Mouse (Mus musculus): ENCODE data around the gene 1110017D15Rik. TPM values are rescaled to one million over a fixed set of nuclear protein-coding genes. Genes with fewer than 3 reads are reported as not detected.

The 1110017D15Rik gene
- polyA plus RNA-seq, 1 experiment from 2014 or later = 6.1 TPM

DNA sequence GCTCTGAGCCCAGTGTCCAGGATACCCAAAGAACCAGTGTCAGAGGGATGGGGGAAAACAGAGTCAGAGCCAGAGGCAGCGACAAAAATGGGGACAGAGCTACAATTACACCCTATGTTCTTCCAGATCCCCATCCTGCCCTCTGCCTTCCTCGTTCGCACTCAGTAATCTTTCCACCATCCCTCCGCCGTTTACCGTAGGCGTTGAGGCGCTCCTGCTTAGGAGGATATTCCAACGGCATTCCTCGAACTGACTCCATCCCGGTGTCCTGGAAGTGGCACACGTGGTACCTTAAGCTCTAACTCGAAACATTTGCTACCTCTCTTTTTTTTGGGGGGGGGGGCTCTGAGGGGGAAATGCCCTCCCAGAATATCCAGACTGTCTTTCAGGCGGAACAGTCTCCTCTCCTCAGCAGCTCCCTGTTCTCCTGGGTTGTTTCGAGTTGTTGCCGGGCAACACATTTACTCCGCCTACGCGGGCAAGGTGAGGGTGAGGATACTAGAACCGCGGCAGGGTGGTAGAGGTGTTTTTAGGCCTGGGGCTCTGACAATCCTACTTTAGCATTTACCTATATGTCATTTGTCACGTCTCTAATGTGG lies 9.7 kb downstream of the 1110017D15Rik start:
- Histone ChIP-seq H3K27me3 (replicated peaks; ENCODE audit: low read depth, poor library complexity, severe bottlenecking) (peaks cover 70% of the 10 kb centered on the region), H3K4me3 (peak overlapping the region; percentile 62), H3K27ac (replicated peaks) (peak overlapping the region; percentile 89), H3K9me3 (peaks cover 3% of the 10 kb centered on the region; the same call in 1 of the 2 replicates), H3K36me3 (replicated peaks) (no peaks in the 10 kb centered on the region), H3K4me1 (peaks cover 48% of the 10 kb centered on the region)
- peak; percentile 65 for DNase-seq (ENCODE audit: low spot score)
- WGBS = 1% methylated on average over 22 of the region's 22 CpGs

DNA sequence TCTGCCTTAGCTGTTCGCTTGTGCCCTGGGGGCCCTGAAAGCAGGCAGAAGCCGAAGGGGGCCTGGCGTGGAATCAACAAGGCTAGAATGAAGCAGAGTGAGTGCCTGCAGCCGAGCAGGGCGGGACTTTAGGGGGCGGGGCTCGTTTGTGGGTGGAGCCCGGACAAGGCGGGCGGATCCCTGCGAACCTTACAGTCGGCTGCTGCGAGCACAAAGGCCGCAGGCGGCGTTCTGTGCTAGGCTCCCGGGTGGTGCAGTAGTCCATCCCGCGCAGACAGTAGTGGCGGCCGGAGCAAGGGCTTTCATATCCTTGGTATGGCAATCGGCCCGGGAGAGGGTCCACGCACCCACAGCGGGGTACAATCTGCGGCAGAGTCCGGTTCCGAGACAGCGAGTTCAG lies 10.2 kb downstream of the 1110017D15Rik start:
- peaks cover 3% of the 10 kb centered on the region; the same call in 1 of the 2 replicates for H3K9me3 ChIP-seq
- peak overlapping the region; percentile 89 for H3K27ac ChIP-seq (replicated peaks)
- DNase-seq (ENCODE audit: low spot score) = peak; percentile 93
- under 1% methylated on average over 29 of the region's 29 CpGs for WGBS
- H3K27me3 ChIP-seq (replicated peaks; ENCODE audit: low read depth, poor library complexity, severe bottlenecking) = peaks cover 71% of the 10 kb centered on the region
- H3K4me1 ChIP-seq = peaks cover 49% of the 10 kb centered on the region
- H3K4me3 ChIP-seq = peak overlapping the region; percentile 62
- no peaks in the 10 kb centered on the region for H3K36me3 ChIP-seq (replicated peaks)

DNA sequence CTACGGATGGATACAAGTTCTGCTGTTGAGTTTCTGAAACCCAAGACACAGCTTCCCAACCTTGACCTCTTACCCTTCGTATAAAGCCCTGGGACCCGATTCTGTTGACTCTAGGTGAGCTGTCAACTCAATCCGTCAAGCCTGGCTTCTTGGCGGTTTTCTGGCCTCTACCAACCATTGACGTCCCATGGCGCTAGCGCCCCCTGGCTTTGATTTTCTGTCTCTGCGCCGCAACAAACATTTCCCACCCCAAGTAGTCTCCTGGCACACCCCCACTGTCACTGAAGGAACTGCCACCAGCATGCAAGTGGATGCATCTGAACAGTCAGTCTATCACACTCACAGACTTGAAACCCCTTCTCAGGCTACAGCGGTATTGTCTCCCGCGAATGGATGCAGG lies 11.0 kb downstream of the 1110017D15Rik start:
- Histone ChIP-seq H3K36me3 (replicated peaks) (no peaks in the 10 kb centered on the region), H3K27me3 (replicated peaks; ENCODE audit: low read depth, poor library complexity, severe bottlenecking) (peaks cover 71% of the 10 kb centered on the region), H3K4me1 (peaks cover 51% of the 10 kb centered on the region), H3K27ac (replicated peaks) (peak overlapping the region; percentile 89), H3K9me3 (peaks cover 3% of the 10 kb centered on the region; the same call in 1 of the 2 replicates), H3K4me3 (peak overlapping the region; percentile 62)
- peak; percentile 62 for DNase-seq (ENCODE audit: low spot score)
- whole genome bisulfite sequencing = 8% methylated on average over 13 of the region's 13 CpGs

DNA sequence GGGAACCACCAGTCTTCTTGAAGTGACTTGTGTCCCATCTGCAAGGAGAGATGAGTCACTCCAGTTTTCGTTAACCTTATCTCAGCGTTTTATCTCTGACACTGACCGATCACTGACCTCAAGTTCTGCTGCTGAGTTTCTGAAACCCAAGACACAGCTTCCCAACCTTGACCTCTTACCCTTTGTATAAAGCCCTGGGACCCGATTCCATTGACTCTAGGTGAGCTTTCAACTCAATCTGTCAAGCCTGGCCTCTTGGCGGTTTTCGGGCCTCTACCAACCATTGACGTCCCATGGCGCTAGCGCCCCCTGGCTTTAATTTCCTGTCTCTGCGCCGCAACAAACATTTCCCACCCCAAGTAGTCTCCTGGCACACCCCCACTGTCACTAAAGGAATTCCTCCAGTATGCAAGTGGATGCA lies 12.0 kb downstream of the 1110017D15Rik start:
- DNase-seq (ENCODE audit: low spot score) = no peak
- Histone ChIP-seq H3K36me3 (replicated peaks) (no peaks in the 10 kb centered on the region), H3K27me3 (replicated peaks; ENCODE audit: low read depth, poor library complexity, severe bottlenecking) (peaks cover 75% of the 10 kb centered on the region), H3K4me3 (no peak overlapping the region), H3K27ac (replicated peaks) (no peak overlapping the region), H3K9me3 (peaks cover 3% of the 10 kb centered on the region; the same call in 1 of the 2 replicates), H3K4me1 (peaks cover 51% of the 10 kb centered on the region)
- 49% methylated on average over 11 of the region's 11 CpGs for WGBS

DNA sequence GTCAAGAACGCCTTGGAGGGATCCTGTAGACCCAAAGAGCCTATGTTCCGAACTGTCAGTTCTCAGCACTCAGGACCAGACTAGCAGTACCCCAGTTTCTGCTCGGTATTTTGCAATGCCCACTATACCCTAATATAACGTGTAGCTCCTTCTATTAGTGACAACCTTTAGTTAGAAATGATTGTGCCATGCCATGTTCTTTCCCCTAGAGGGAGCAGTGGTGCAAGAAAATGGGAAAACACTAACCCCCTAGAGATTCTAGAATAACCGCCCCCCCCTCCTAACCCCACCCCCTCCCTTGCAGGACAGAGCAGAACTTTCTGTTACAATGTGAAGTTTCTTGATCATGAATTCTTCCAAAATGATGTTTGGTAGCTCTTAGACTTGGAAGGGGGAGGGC lies 12.8 kb downstream of the 1110017D15Rik start:
- Histone ChIP-seq H3K4me1 (peaks cover 52% of the 10 kb centered on the region), H3K4me3 (no peak overlapping the region), H3K27ac (replicated peaks) (no peak overlapping the region), H3K27me3 (replicated peaks; ENCODE audit: low read depth, poor library complexity, severe bottlenecking) (peaks cover 75% of the 10 kb centered on the region), H3K9me3 (peaks cover 3% of the 10 kb centered on the region; the same call in 1 of the 2 replicates), H3K36me3 (replicated peaks) (no peaks in the 10 kb centered on the region)
- no peak for DNase-seq (ENCODE audit: low spot score)
- WGBS = 75% methylated on average over 5 of the region's 5 CpGs

DNA sequence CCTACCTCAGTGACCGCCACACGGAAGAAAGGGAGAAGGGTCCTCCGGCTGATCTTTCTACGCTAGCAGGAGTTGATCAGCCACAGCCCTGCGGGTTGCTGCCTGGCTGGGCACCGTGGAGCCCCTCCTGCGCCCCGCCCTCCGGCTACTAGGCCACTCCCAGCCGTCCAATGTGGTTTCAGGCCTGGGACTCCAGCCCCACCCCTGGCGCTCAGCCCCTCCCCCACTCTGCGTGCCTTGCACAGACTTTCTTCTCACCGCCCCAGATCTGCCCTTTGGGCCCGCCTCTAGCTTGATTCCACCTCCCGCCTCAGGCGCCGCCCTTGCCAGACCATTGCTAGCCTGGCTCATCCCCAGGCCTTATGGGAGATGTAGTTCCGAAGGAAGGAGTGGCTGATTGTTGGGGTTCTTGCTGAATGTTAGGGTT lies 14.1 kb downstream of the 1110017D15Rik start, which contains the start of gene AI464131:
Gene AI464131 (minus strand): TSS at position 91 of the 427 bp plus-strand sequence.
- WGBS = under 1% methylated on average over 18 of the region's 18 CpGs
- Histone ChIP-seq H3K27ac (replicated peaks) (peak within 1 kb of the TSS; percentile 57), H3K36me3 (replicated peaks) (no peaks in the 10 kb centered on the region), H3K4me1 (peaks cover 57% of the 10 kb centered on the region), H3K4me3 (peak within 1 kb of the TSS; percentile 59), H3K27me3 (replicated peaks; ENCODE audit: low read depth, poor library complexity, severe bottlenecking) (peaks cover 75% of the 10 kb centered on the region), H3K9me3 (peaks cover 3% of the 10 kb centered on the region; the same call in 1 of the 2 replicates)
- DNase-seq (ENCODE audit: low spot score) = peak; percentile 99

DNA sequence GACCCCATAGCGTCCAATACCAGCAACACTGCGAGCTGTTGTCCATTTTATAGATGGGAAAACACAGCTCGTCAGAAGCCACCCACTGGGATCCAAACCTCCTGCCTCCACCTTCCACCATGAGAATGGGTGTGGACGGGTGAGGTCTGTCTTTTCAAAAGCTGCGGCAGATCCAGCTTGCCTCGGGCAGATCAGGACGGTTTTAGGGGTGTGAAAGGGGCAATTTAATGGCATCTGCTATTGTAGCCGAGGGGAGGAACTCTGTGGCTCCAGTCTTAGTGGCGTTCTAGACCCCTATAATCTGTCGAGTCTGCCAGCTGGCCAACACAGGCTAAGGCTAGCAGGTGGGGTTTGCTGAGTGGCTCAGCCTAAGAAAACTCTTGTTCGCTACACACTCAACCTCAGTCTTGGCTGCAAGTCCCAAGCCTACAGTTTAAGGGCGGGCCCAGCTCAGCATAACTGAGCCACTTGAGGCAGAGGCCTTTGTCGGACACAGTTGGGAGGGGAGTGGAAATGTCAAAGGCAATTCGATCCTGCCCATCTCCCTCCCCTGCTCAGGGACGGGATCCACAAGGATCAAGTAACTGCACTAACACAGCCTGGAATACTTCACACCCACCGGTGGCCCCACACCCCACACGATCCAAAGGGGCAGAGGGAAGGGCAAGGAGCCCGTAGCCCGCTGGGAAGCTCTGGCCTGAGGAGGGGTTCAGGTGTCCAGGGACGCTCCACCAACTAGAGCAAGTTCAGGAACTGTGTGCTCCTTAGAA lies 14.8 kb downstream of the 1110017D15Rik start:
- Histone ChIP-seq H3K36me3 (replicated peaks) (no peaks in the 10 kb centered on the region), H3K27me3 (replicated peaks; ENCODE audit: low read depth, poor library complexity, severe bottlenecking) (peaks cover 78% of the 10 kb centered on the region), H3K4me3 (peak overlapping the region; percentile 59), H3K9me3 (peaks cover 3% of the 10 kb centered on the region; the same call in 1 of the 2 replicates), H3K27ac (replicated peaks) (peak overlapping the region; percentile 57), H3K4me1 (peaks cover 57% of the 10 kb centered on the region)
- no peak for DNase-seq (ENCODE audit: low spot score)
- WGBS = 8% methylated on average over 20 of the region's 20 CpGs

DNA sequence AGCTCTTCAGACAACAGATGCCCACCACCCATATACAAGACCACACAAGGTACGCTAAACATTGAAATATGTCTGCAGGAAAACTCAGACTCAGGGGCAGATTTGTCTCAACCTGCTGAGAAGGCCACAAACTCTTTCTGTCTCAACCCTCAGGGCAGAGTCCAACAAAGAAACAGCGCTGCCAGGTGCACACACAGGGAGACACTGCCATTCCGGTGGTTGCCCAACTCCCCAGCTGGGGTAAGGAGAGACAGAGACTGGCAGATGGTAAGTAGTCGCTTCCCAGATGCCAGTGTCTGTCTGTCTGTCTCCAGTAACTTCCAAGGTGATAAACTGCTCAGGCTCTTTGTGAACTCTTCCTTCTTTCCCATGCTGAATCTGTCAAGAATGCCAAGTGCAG lies 16.3 kb downstream of the 1110017D15Rik start:
- Histone ChIP-seq H3K36me3 (replicated peaks) (no peaks in the 10 kb centered on the region), H3K9me3 (peaks cover 3% of the 10 kb centered on the region; the same call in 1 of the 2 replicates), H3K27ac (replicated peaks) (no peak overlapping the region), H3K27me3 (replicated peaks; ENCODE audit: low read depth, poor library complexity, severe bottlenecking) (peaks cover 84% of the 10 kb centered on the region), H3K4me1 (peaks cover 44% of the 10 kb centered on the region), H3K4me3 (no peak overlapping the region)
- DNase-seq (ENCODE audit: low spot score) = no peak
- WGBS = 72% methylated on average over 4 of the region's 4 CpGs

DNA sequence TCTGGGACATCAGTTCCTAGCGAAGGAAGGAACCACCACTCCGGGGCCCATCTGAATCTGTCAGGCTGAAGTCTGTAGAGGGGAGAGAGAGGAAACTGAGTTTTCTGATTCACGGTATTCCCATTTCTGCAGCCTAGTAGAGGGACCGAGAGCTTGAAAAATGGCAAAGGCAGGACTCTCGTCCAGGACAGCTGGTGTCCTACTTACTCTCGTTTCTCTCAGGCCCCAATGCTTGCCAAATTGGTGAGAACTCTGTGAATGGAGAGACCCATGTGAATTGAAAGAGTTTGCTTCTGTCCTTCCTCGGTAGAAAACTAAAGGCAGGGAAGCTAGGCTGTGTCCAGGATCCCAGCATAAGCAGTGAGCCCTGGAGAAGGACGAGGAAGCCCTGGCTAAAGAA lies 17.5 kb downstream of the 1110017D15Rik start:
- Histone ChIP-seq H3K36me3 (replicated peaks) (no peaks in the 10 kb centered on the region), H3K27ac (replicated peaks) (no peak overlapping the region), H3K4me1 (peaks cover 41% of the 10 kb centered on the region), H3K27me3 (replicated peaks; ENCODE audit: low read depth, poor library complexity, severe bottlenecking) (peaks cover 85% of the 10 kb centered on the region), H3K9me3 (peaks cover 3% of the 10 kb centered on the region; the same call in 1 of the 2 replicates), H3K4me3 (no peak overlapping the region)
- no peak for DNase-seq (ENCODE audit: low spot score)
- WGBS = 56% methylated on average over 8 of the region's 8 CpGs

DNA sequence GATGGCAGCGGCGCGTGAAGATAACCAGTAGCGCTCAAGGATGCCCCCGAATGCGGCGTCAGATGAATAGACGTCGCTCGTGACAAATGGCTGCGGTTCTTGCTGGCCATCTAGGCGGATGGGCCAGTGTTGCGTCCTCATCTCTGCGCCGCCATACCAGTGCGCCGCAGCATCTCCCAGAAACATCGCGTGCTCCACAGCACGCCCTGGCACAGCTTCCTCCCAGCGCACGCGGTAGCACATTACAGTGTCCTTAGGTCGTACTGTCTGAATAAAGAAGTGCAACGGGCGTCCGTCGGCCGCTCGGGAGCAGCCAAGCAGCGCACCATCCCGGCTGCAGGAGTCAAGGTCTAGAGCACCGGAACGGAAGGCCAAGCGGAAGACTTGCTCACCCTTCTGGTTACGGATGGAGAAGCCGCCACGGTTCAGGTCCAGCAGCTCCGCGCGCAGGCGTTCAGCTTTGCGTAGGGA lies 18.2 kb downstream of the 1110017D15Rik start:
- H3K36me3 ChIP-seq (replicated peaks) = no peaks in the 10 kb centered on the region
- H3K4me1 ChIP-seq = peaks cover 41% of the 10 kb centered on the region
- 2% methylated on average over 43 of the region's 43 CpGs for WGBS
- H3K27ac ChIP-seq (replicated peaks) = no peak overlapping the region
- H3K27me3 ChIP-seq (replicated peaks; ENCODE audit: low read depth, poor library complexity, severe bottlenecking) = peaks cover 90% of the 10 kb centered on the region
- peak; percentile 65 for DNase-seq (ENCODE audit: low spot score)
- peak overlapping the region; percentile 51 for H3K4me3 ChIP-seq
- H3K9me3 ChIP-seq = no peaks in the 10 kb centered on the region

DNA sequence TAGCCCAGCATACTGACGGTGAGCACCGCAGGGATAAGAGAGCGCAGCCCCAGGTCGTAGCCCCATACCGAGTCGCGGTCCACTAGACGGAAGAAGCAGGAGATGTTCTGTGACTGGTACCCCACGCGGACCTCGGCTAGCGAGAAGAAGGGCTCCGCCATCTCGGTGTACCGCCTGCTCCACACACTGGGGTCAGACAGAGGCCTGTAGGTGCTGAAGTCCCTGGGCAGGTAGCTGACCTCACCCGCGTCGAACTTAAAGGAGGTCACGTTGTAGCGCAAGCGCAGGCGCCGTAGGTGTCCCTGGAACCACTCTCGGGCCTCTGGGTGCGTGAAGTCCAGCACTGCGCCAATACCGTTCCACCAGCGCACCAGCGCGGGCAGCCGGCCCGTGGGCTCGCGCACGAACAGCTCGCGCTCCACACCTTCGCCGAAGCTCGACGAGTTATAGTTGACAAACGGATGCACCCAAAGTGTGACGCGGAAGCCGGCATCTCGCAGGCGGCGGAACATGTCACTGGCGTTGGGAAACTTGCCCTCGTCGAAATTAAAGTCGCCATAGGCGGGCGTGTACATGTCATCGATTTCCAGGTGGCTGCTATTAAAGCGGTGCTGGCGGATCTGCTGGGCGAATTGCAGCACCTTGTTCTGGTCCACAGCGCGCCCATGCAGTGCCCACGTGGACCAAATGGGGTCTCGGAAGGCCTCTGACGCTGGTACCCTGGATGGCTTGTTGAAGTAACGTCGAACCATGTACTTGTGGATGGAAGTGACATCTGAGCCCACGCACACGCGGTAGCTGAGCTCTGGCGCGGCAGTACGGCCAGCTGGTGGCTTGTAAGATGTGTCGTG lies 18.9 kb downstream of the 1110017D15Rik start:
- H3K4me3 ChIP-seq = peak overlapping the region; percentile 51
- peaks cover 39% of the 10 kb centered on the region for H3K4me1 ChIP-seq
- WGBS = 6% methylated on average over 72 of the region's 72 CpGs
- peak; percentile 43 for DNase-seq (ENCODE audit: low spot score)
- no peaks in the 10 kb centered on the region for H3K36me3 ChIP-seq (replicated peaks)
- H3K9me3 ChIP-seq = no peaks in the 10 kb centered on the region
- H3K27ac ChIP-seq (replicated peaks) = peak overlapping the region; percentile 48; the same call in 1 of the 2 replicates
- peaks cover 98% of the 10 kb centered on the region for H3K27me3 ChIP-seq (replicated peaks; ENCODE audit: low read depth, poor library complexity, severe bottlenecking)

DNA sequence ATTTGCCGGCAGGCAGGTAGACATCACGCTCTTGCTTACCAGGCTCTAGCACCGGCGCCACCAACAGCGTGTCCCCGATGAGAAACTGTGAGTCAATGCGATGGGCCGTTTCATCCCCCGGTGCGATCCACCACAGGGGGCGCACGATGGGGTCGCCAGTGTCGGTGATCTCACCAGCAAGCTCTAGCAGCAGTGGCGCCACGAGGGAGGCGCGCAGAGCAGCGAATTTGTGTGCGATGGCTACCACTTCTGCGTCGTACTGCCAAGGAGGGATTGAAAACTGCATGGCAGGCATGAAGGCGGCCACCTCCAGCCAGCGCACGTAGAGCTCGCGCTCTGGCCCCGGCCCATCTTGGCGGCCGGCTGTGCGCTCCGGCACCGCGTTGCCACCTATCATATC lies 19.6 kb downstream of the 1110017D15Rik start:
- Histone ChIP-seq H3K27me3 (replicated peaks; ENCODE audit: low read depth, poor library complexity, severe bottlenecking) (peaks cover 98% of the 10 kb centered on the region), H3K36me3 (replicated peaks) (no peaks in the 10 kb centered on the region), H3K4me3 (peak overlapping the region; percentile 51), H3K9me3 (no peaks in the 10 kb centered on the region), H3K27ac (replicated peaks) (peak overlapping the region; percentile 48; the same call in 1 of the 2 replicates), H3K4me1 (peaks cover 32% of the 10 kb centered on the region)
- DNase-seq (ENCODE audit: low spot score) = peak; percentile 83
- WGBS = 1% methylated on average over 34 of the region's 34 CpGs

Data from embryonic facial prominence, embryonic 10.5 days (tissue).